Mouse (Mus musculus) intestine, embryonic 15.5 days (tissue): Measurements from ENCODE around the gene Cadm1. TPM values are rescaled to one million over a fixed set of nuclear protein-coding genes. Genes with fewer than 3 reads are reported as not detected.

ENCODE experiments used
- ATAC-seq: fragments of 200-750 bp; cut with Nextera tagmentation; 2 replicates; pipeline ENCODE4 v1.8.0; 2017; ENCODE audit warnings: moderate TSS enrichment, moderate library complexity
- H3K27ac ChIP-seq: fragments of 300-500 bp; sonication (generic); 2 replicates; pipeline ENCODE4 v1.5.1; 2015; ENCODE audit warnings: mild to moderate bottlenecking, inconsistent platforms
- H3K27me3 ChIP-seq: fragments of 300-500 bp; sonication (generic); replicated peaks from 2 replicates; pipeline ENCODE4 v1.6.1; 2015; ENCODE audit warnings: inconsistent platforms
- H3K36me3 ChIP-seq: fragments of 300-500 bp; sonication (generic); 2 replicates; pipeline ENCODE4 v1.6.1; 2015; ENCODE audit warnings: inconsistent platforms
- H3K4me1 ChIP-seq: fragments of 300-500 bp; sonication (generic); replicated peaks from 2 replicates; pipeline ENCODE4 v1.6.1; 2015; ENCODE audit warnings: inconsistent platforms
- H3K4me2 ChIP-seq: fragments of 300-500 bp; sonication (generic); replicated peaks from 2 replicates; pipeline ENCODE4 v1.6.1; 2015; ENCODE audit warnings: mild to moderate bottlenecking, inconsistent platforms
- H3K4me3 ChIP-seq: fragments of 300-500 bp; sonication (generic); replicated peaks from 2 replicates; pipeline ENCODE4 v1.5.1; 2015; ENCODE audit warnings: inconsistent platforms
- H3K9ac ChIP-seq: fragments of 300-500 bp; sonication (generic); 2 replicates; pipeline ENCODE4 v1.6.1; 2015; ENCODE audit warnings: inconsistent platforms
- H3K9me3 ChIP-seq: fragments of 300-500 bp; sonication (generic); 2 replicates; pipeline ENCODE4 v1.6.1; 2016; ENCODE audit warnings: inconsistent platforms
- WGBS: fragments of 180-500 bp; shearing (Covaris S2); methylation state at CpG from one replicate; pipeline ENCODE4 v1.1.7; 2015; 5-methylcytosine and 5-hydroxymethylcytosine counted together
- polyA plus RNA-seq: library from polyadenylated mRNA; unstranded; fragments of >200 nt; fragmentation: Nextera tagmentation; extraction: Ambion mirVana; gene quantifications from 2 replicates; pipeline ENCODE4 v1.2.1, GENCODE M21; 2015

Cadm1 gene
- polyA plus RNA-seq, 1 experiment from 2014 or later = 45.7 TPM

GRCm38 (mm10) chr9:47700021-47700420 is 170.0 kb downstream of the Cadm1 start:
- no peak for ATAC-seq
- H3K4me1 ChIP-seq = no peaks in the 10 kb centered on the region
- WGBS = 95% methylated on average over 5 of the region's 5 CpGs
- H3K4me3 ChIP-seq = no peak overlapping the region
- no peak overlapping the region for H3K9ac ChIP-seq
- no peaks in the 10 kb centered on the region for H3K27me3 ChIP-seq
- no peaks in the 10 kb centered on the region for H3K36me3 ChIP-seq
- no peak overlapping the region for H3K27ac ChIP-seq
- no peak overlapping the region for H3K4me2 ChIP-seq
- H3K9me3 ChIP-seq = no peaks in the 10 kb centered on the region

- Histone ChIP-seq H3K27me3 (no peaks in the 10 kb centered on the region), H3K27ac (no peak overlapping the region), H3K4me3 (no peak overlapping the region), H3K9me3 (no peaks in the 10 kb centered on the region), H3K9ac (no peak overlapping the region), H3K4me1 (no peaks in the 10 kb centered on the region), H3K4me2 (no peak overlapping the region), H3K36me3 (no peaks in the 10 kb centered on the region)
- no peak for ATAC-seq
- 89% methylated on average over 19 of the region's 19 CpGs for WGBS
These were observed 173.3 kb downstream of the Cadm1 start for GRCm38 (mm10) chr9:47703026-47703876.

GRCm38 (mm10) chr9:47706341-47706740 is 176.4 kb downstream of the Cadm1 start:
- H3K4me2 ChIP-seq = no peak overlapping the region
- 88% methylated on average over 9 of the region's 9 CpGs for WGBS
- ATAC-seq = no peak

GRCm38 (mm10) chr9:47707326-47707725 is 177.4 kb downstream of the Cadm1 start:
- 86% methylated on average over 6 of the region's 6 CpGs for WGBS
- Histone ChIP-seq H3K4me1 (no peaks in the 10 kb centered on the region), H3K9ac (no peak overlapping the region), H3K4me2 (no peak overlapping the region), H3K27ac (no peak overlapping the region), H3K9me3 (no peaks in the 10 kb centered on the region), H3K27me3 (no peaks in the 10 kb centered on the region), H3K4me3 (no peak overlapping the region), H3K36me3 (no peaks in the 10 kb centered on the region)
- ATAC-seq = no peak

More at GRCm38 (mm10) chr9:47706341-47706740, 176.4 kb downstream of the Cadm1 start:
- no peaks in the 10 kb centered on the region for H3K36me3 ChIP-seq
- H3K4me3 ChIP-seq = no peak overlapping the region
- no peaks in the 10 kb centered on the region for H3K9me3 ChIP-seq
- no peak overlapping the region for H3K27ac ChIP-seq
- no peaks in the 10 kb centered on the region for H3K4me1 ChIP-seq
- no peak overlapping the region for H3K9ac ChIP-seq
- no peaks in the 10 kb centered on the region for H3K27me3 ChIP-seq

- ATAC-seq = 0 out of 2 replicates have a peak, but pooled peaks have one; percentile 45
- Histone ChIP-seq H3K9ac (no peak overlapping the region), H3K36me3 (no peaks in the 10 kb centered on the region), H3K27ac (no peak overlapping the region), H3K27me3 (no peaks in the 10 kb centered on the region), H3K9me3 (no peaks in the 10 kb centered on the region), H3K4me1 (no peaks in the 10 kb centered on the region), H3K4me2 (no peak overlapping the region), H3K4me3 (no peak overlapping the region)
- 22% methylated on average over 10 of the region's 10 CpGs for WGBS
These were observed 178.3 kb downstream of the Cadm1 start for GRCm38 (mm10) chr9:47708299-47708698.

GRCm38 (mm10) chr9:47710946-47711345 is 181.0 kb downstream of the Cadm1 start:
- H3K9ac ChIP-seq = no peak overlapping the region
- H3K9me3 ChIP-seq = no peaks in the 10 kb centered on the region
- WGBS = 84% methylated on average over 8 of the region's 8 CpGs
- no peak overlapping the region for H3K27ac ChIP-seq
- H3K4me2 ChIP-seq = no peak overlapping the region
- ATAC-seq = no peak
- H3K27me3 ChIP-seq = no peaks in the 10 kb centered on the region
- no peaks in the 10 kb centered on the region for H3K4me1 ChIP-seq
- no peak overlapping the region for H3K4me3 ChIP-seq
- H3K36me3 ChIP-seq = no peaks in the 10 kb centered on the region

- ATAC-seq = no peak
- no peak overlapping the region for H3K4me2 ChIP-seq
- H3K27me3 ChIP-seq = no peaks in the 10 kb centered on the region
- no peaks in the 10 kb centered on the region for H3K9me3 ChIP-seq
- H3K4me1 ChIP-seq = no peaks in the 10 kb centered on the region
- H3K27ac ChIP-seq = no peak overlapping the region
- no peaks in the 10 kb centered on the region for H3K36me3 ChIP-seq
- no peak overlapping the region for H3K9ac ChIP-seq
- WGBS = 41% methylated on average over 2 of the region's 2 CpGs
- H3K4me3 ChIP-seq = no peak overlapping the region
These were observed 184.6 kb downstream of the Cadm1 start for GRCm38 (mm10) chr9:47714541-47714940.

- H3K4me1 ChIP-seq = no peaks in the 10 kb centered on the region
- 81% methylated on average over 3 of the region's 3 CpGs for WGBS
- no peak overlapping the region for H3K4me3 ChIP-seq
- H3K9ac ChIP-seq = no peak overlapping the region
- no peaks in the 10 kb centered on the region for H3K36me3 ChIP-seq
- no peak overlapping the region for H3K4me2 ChIP-seq
- H3K27me3 ChIP-seq = no peaks in the 10 kb centered on the region
- H3K27ac ChIP-seq = no peak overlapping the region
- no peaks in the 10 kb centered on the region for H3K9me3 ChIP-seq
- ATAC-seq = no peak
These were observed 185.4 kb downstream of the Cadm1 start for GRCm38 (mm10) chr9:47715415-47715814.

GRCm38 (mm10) chr9:47716883-47717282 is 186.9 kb downstream of the Cadm1 start:
- H3K4me3 ChIP-seq = no peak overlapping the region
- H3K9me3 ChIP-seq = no peaks in the 10 kb centered on the region
- 86% methylated on average over 16 of the region's 16 CpGs for WGBS
- no peaks in the 10 kb centered on the region for H3K27me3 ChIP-seq
- ATAC-seq = no peak
- no peaks in the 10 kb centered on the region for H3K36me3 ChIP-seq
- no peak overlapping the region for H3K27ac ChIP-seq
- no peaks in the 10 kb centered on the region for H3K4me1 ChIP-seq
- no peak overlapping the region for H3K4me2 ChIP-seq
- no peak overlapping the region for H3K9ac ChIP-seq

GRCm38 (mm10) chr9:47727611-47728010 is 197.6 kb downstream of the Cadm1 start:
- Histone ChIP-seq H3K27me3 (no peaks in the 10 kb centered on the region), H3K9ac (no peak overlapping the region), H3K27ac (no peak overlapping the region), H3K9me3 (no peaks in the 10 kb centered on the region), H3K4me3 (no peak overlapping the region), H3K36me3 (no peaks in the 10 kb centered on the region), H3K4me2 (no peak overlapping the region), H3K4me1 (no peaks in the 10 kb centered on the region)
- no peak for ATAC-seq
- WGBS = 47% methylated on average over 3 of the region's 3 CpGs

- ATAC-seq = no peak
- no peak overlapping the region for H3K27ac ChIP-seq
- no peak overlapping the region for H3K4me3 ChIP-seq
- WGBS = 50% methylated on average over 5 of the region's 5 CpGs
- H3K4me2 ChIP-seq = no peak overlapping the region
- no peaks in the 10 kb centered on the region for H3K9me3 ChIP-seq
- H3K36me3 ChIP-seq = no peaks in the 10 kb centered on the region
- no peaks in the 10 kb centered on the region for H3K27me3 ChIP-seq
- no peak overlapping the region for H3K9ac ChIP-seq
- no peaks in the 10 kb centered on the region for H3K4me1 ChIP-seq
These were observed 198.9 kb downstream of the Cadm1 start for GRCm38 (mm10) chr9:47728852-47729251.

- Histone ChIP-seq H3K9me3 (no peaks in the 10 kb centered on the region), H3K27ac (no peak overlapping the region)
These were observed 200.3 kb downstream of the Cadm1 start for GRCm38 (mm10) chr9:47730247-47730646.

More at GRCm38 (mm10) chr9:47730247-47730646, 200.3 kb downstream of the Cadm1 start:
- no peaks in the 10 kb centered on the region for H3K36me3 ChIP-seq
- H3K27me3 ChIP-seq = no peaks in the 10 kb centered on the region
- no peaks in the 10 kb centered on the region for H3K4me1 ChIP-seq
- no peak for ATAC-seq
- H3K9ac ChIP-seq = no peak overlapping the region
- WGBS = 61% methylated on average over 6 of the region's 6 CpGs
- no peak overlapping the region for H3K4me3 ChIP-seq
- no peak overlapping the region for H3K4me2 ChIP-seq
